Mouse (Mus musculus) subcutaneous adipose tissue, adult 2 months (tissue): ENCODE measurements around the gene Olfr427. TPM values are rescaled to one million over a fixed set of nuclear protein-coding genes. Genes with fewer than 3 reads are reported as not detected.

ENCODE experiments used
- polyA plus RNA-seq: library from polyadenylated mRNA; depleted of rRNA; stranded (reverse); fragments of >200 nt; gene quantifications from 2 replicates; pipeline ENCODE4 v1.2.3, GENCODE M21; 2012; ENCODE audit warnings: low replicate concordance; rRNA removed

The Olfr427 gene
- polyA plus RNA-seq: not detected in 2 replicates

GRCm38 (mm10) chr1:174096591-174096990 is at the start of gene Olfr427:
Gene Olfr427, plus strand, starts transcription at chr1:174096891.

GRCm38 (mm10) chr1:174048893-174049292 is 47.8 kb upstream of the Olfr427 start, which contains the start of gene Olfr432:
Gene Olfr432, plus strand, starts transcription at chr1:174049205.

GRCm38 (mm10) chr1:174066305-174066704 is 30.4 kb upstream of the Olfr427 start, which contains the start of gene Olfr430:
Gene Olfr430, plus strand, starts transcription at chr1:174066605.

GRCm38 (mm10) chr1:174084031-174084430 is 12.7 kb upstream of the Olfr427 start, which contains the start of gene Olfr429:
Gene Olfr429, plus strand, starts transcription at chr1:174084331.

GRCm38 (mm10) chr1:174121062-174121461 is 24.4 kb downstream of the Olfr427 start, which contains the start of gene Olfr231:
Gene Olfr231, minus strand, starts transcription at chr1:174121162.

GRCm38 (mm10) chr1:174131217-174131616 is 34.5 kb downstream of the Olfr427 start, which contains the start of gene Olfr424:
Gene Olfr424, plus strand, starts transcription at chr1:174131517.

Other genes with a start within 250 kb of the Olfr427 start
- gene Ifi211, start 183.8 kb upstream of the Olfr427 start, polyA plus RNA-seq: 2.6 and 3.2 TPM in 2 replicates
- 7.7 TPM in 2 replicates for gene Mndal, start 154.4 kb upstream of the Olfr427 start, polyA plus RNA-seq
- 14.8 and 22.6 TPM in 2 replicates for gene Ifi203, start 154.2 kb upstream of the Olfr427 start, polyA plus RNA-seq
- gene Ifi202b, start 114.1 kb upstream of the Olfr427 start, polyA plus RNA-seq: 1.3 TPM in 1 of 2 replicates, not detected in the other
- gene Ifi205, start 65.1 kb upstream of the Olfr427 start, polyA plus RNA-seq: 4.1 and 7.4 TPM in 2 replicates
- gene Olfr433, start 56.2 kb upstream of the Olfr427 start, polyA plus RNA-seq: 0.17 and 0.27 TPM in 2 replicates
- gene Olfr432, start 47.7 kb upstream of the Olfr427 start, polyA plus RNA-seq: 0.21 TPM in 1 of 2 replicates, not detected in the other
- not detected in 2 replicates for gene Olfr430, start 30.3 kb upstream of the Olfr427 start, polyA plus RNA-seq
- gene Olfr429, start 12.6 kb upstream of the Olfr427 start, polyA plus RNA-seq: not detected in 2 replicates
- not detected in 2 replicates for gene Olfr231, start 24.3 kb downstream of the Olfr427 start, polyA plus RNA-seq
- not detected in 2 replicates for gene Olfr424, start 34.6 kb downstream of the Olfr427 start, polyA plus RNA-seq
- not detected in 2 replicates for gene Olfr420, start 58.7 kb downstream of the Olfr427 start, polyA plus RNA-seq
- 0.01 and 0.03 TPM in 2 replicates for gene Spta1, start 75.9 kb downstream of the Olfr427 start, polyA plus RNA-seq
- gene Olfr419, start 155.2 kb downstream of the Olfr427 start, polyA plus RNA-seq: not detected in 2 replicates
- gene Mptx1, start 233.6 kb downstream of the Olfr427 start, polyA plus RNA-seq: not detected in 2 replicates